Mouse (Mus musculus) bone marrow, adult 2 months (tissue): ENCODE measurements around the gene Emc1.

Experiments used
- CTCF ChIP-seq: fragments of 200-500 bp; IDR thresholded peaks from 2 replicates; pipeline ENCODE4 v1.5.1; 2011; ENCODE audit warnings: low read length, control low read depth; ENCODE audit not compliant: control insufficient read depth, insufficient read depth
- POLR2A ChIP-seq: fragments of 200-500 bp; IDR thresholded peaks from 2 replicates; pipeline ENCODE4 v1.6.1; 2011; ENCODE audit warnings: low read depth, mild to moderate bottlenecking, control low read depth, low read length, borderline replicate concordance; ENCODE audit not compliant: control insufficient read depth

- TF ChIP-seq POLR2A (no peak), CTCF (no peak)
Observed at GRCm38 (mm10) chr4:139400487-139400886, 48.1 kb downstream of the Emc1 start.
